Mouse (Mus musculus): ENCODE data around the gene Mybpc3.

DNA sequence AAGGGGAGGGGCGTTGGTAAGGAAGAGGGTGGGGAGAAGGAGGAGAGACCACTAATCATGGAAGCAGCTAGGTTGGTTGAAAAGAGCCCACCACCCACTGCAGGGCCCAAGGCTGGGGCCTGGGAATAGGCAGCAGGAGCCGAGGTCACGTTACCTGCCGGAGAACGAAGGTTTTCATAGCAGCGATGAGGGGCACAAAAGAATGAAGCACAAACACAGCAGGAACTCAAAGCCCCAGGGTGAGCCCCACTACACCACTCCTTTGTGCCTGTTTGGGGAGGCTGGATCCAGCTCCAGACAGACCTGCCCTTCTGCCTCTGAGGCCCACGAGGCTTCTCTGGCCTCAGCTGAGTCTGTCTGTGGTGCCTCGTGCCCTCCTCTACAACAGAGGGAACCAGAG is 21.8 kb downstream of the Mybpc3 start:
- no peak for TF ChIP-seq CTCF (IDR thresholded peaks at IDR 0.05; ENCODE audit: borderline replicate concordance, insufficient read depth, low read depth, low read length)
- no peak for TF ChIP-seq POLR2A (IDR thresholded peaks at IDR 0.05; ENCODE audit: borderline replicate concordance, insufficient read depth, low read length)
